Mouse (Mus musculus) heart, embryonic 15.5 days (tissue): ENCODE data around the gene Fastkd1. TPM values are rescaled to one million over a fixed set of nuclear protein-coding genes. Genes with fewer than 3 reads are reported as not detected.
"Not testable (repeated sequence)": the region's sequence is repeated elsewhere in the genome, so short reads cannot be mapped to it uniquely, and the experiment has no call there.

Experiments used
- ATAC-seq: fragments of 200-750 bp; cut with Nextera tagmentation; replicated peaks from 2 replicates; pipeline ENCODE4 v1.8.0; 2017; ENCODE audit warnings: low read depth, moderate TSS enrichment; ENCODE audit not compliant: insufficient number of reproducible peaks, insufficient read depth, low FRiP score
- H3K27ac ChIP-seq: fragments of 300-500 bp; sonication (generic); 2 replicates; pipeline ENCODE4 v1.5.1; 2015; ENCODE audit warnings: mild to moderate bottlenecking, inconsistent platforms
- H3K27me3 ChIP-seq: fragments of 300-500 bp; sonication (generic); 2 replicates; pipeline ENCODE4 v1.6.1; 2015; ENCODE audit warnings: inconsistent platforms
- H3K36me3 ChIP-seq: fragments of 300-500 bp; sonication (generic); 2 replicates; pipeline ENCODE4 v1.6.1; 2015; ENCODE audit warnings: mild to moderate bottlenecking, inconsistent platforms
- H3K4me1 ChIP-seq: fragments of 300-500 bp; sonication (generic); replicated peaks from 2 replicates; pipeline ENCODE4 v1.6.1; 2015; ENCODE audit warnings: inconsistent platforms
- H3K4me2 ChIP-seq: fragments of 300-500 bp; sonication (generic); 2 replicates; pipeline ENCODE4 v1.6.1; 2015; ENCODE audit warnings: inconsistent platforms, mild to moderate bottlenecking, moderate library complexity
- H3K4me3 ChIP-seq: fragments of 300-500 bp; sonication (generic); 2 replicates; pipeline ENCODE4 v1.5.1; 2015; ENCODE audit warnings: mild to moderate bottlenecking, inconsistent platforms
- H3K9ac ChIP-seq: fragments of 300-500 bp; sonication (generic); 2 replicates; pipeline ENCODE4 v1.6.1; 2015; ENCODE audit warnings: mild to moderate bottlenecking, inconsistent platforms
- H3K9me3 ChIP-seq: fragments of 300-500 bp; sonication (generic); replicated peaks from 2 replicates; pipeline ENCODE4 v1.6.1; 2016; ENCODE audit warnings: inconsistent platforms
- WGBS: fragments of 180-500 bp; shearing (Covaris S2); methylation state at CpG from one replicate; pipeline ENCODE4 v1.1.7; 2015; ENCODE audit warnings: mixed read lengths; 5-methylcytosine and 5-hydroxymethylcytosine counted together
- polyA plus RNA-seq: library from polyadenylated mRNA; unstranded; fragments of >200 nt; fragmentation: Nextera tagmentation; extraction: Ambion mirVana; gene quantifications from 2 replicates; pipeline ENCODE4 v1.2.1, GENCODE M21; 2015

Fastkd1 gene
- polyA plus RNA-seq, 1 experiment from 2014 or later: 18.8 TPM

DNA sequence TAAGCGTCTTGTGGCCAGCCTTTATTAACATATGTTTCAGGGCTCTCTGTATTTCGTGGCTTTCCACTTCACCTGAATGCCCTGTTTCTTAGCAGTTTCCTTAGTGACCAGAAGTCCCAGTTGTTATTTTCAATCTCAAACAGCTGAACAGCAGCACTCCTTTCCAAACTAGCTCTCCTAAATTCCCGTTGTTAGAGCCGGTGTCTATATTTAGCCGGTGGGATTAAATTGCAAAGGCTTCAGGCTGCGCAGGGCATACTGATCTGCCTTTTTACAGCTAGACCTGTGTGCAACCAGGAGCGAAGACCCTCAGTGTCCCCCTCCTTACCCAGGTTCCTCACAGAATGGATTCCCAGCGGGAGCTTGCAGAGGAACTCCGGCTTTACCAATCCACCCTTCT lies 43.5 kb downstream of the Fastkd1 start, which contains the start of gene Klhl41:
Gene Klhl41 (plus strand): TSS at position 268 of the 400 bp plus-strand sequence.
- Histone ChIP-seq H3K27ac (peak within 1 kb of the TSS; percentile 85), H3K4me1 (peaks cover 7% of the 10 kb centered on the region; the same call in 1 of the 2 replicates), H3K4me2 (peak within 1 kb of the TSS; percentile 59), H3K9me3 (no peaks in the 10 kb centered on the region), H3K4me3 (peak within 1 kb of the TSS; percentile 46), H3K9ac (peak within 1 kb of the TSS; percentile 53), H3K27me3 (no peaks in the 10 kb centered on the region), H3K36me3 (no peaks in the 10 kb centered on the region)
- ATAC-seq: peak; percentile 55; the same call in 1 of the 2 replicates
- 47% methylated on average over 9 of the region's 9 CpGs for WGBS

DNA sequence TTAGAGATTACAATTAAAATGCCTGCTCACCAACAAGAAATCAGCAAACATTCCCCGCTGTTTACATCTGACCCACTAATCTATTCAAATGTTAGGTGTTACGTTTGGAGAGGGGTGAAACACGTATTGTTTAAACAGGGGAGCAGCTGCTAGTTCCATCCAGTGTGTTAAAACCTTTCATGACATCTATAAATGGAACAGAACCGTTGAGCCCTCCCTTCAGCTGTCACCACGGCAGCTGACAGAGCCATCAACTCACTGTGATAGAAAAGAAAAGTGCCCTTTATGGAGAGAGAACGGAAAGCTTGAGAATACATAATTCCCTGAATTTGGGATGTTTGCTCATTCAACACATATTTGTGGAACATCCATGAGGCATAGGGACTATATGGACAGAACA lies 44.9 kb downstream of the Fastkd1 start:
- Histone ChIP-seq H3K9me3 (no peaks in the 10 kb centered on the region), H3K36me3 (no peaks in the 10 kb centered on the region), H3K4me1 (0 out of 2 replicates have a peak, but pooled peaks cover 2% of the 10 kb centered on the region), H3K27ac (peak overlapping the region; percentile 69), H3K27me3 (no peaks in the 10 kb centered on the region), H3K4me3 (no peak overlapping the region), H3K4me2 (peak overlapping the region; percentile 32), H3K9ac (no peak overlapping the region)
- 41% methylated on average over 6 of the region's 6 CpGs for WGBS
- no peak for ATAC-seq

GRCm38 (mm10) chr2:69667656-69668055 lies 45.7 kb downstream of the Fastkd1 start:
- Histone ChIP-seq H3K4me2 (no peak overlapping the region), H3K4me3 (no peak overlapping the region), H3K27me3 (no peaks in the 10 kb centered on the region), H3K9ac (no peak overlapping the region), H3K4me1 (no peaks in the 10 kb centered on the region), H3K36me3 (no peaks in the 10 kb centered on the region), H3K27ac (no peak overlapping the region), H3K9me3 (no peaks in the 10 kb centered on the region)
- 95% methylated on average over 4 of the region's 4 CpGs for WGBS
- no peak for ATAC-seq

DNA sequence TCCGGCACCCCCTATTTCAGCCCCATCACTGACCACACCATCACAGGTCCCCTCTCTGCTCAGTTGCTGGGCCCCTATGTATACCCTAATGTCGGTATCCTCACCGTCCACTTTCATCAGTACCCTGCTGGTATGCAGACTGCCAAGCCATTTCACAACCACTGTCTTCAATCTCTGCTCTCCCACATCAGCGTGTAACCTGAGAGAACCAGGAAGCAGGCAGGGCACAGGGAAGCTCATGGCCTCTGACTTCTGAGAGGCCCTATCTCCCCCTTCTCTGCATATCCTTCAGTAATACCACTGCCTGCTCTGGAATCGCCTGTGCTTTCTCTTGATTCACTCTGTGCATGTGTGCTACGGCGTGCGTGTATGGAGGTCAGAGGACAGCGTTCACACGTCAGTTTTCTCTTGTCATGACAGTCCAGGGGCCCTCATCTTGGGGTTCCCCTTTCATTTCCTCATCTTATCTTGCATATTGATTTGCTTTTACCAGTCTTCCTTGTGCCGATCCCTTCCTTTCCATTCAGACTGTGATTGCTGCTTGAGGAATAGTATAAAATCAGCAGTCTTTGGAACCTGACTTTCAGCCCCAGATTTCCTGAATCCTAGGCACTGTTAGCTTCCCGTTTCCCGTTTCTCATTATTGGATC lies 49.4 kb downstream of the Fastkd1 start:
- WGBS: 66% methylated on average over 13 of the region's 13 CpGs
- no peak overlapping the region for H3K4me3 ChIP-seq
- H3K4me2 ChIP-seq: no peak overlapping the region
- no peak overlapping the region for H3K9ac ChIP-seq
- H3K36me3 ChIP-seq: no peaks in the 10 kb centered on the region
- H3K27ac ChIP-seq: no peak overlapping the region
- no peaks in the 10 kb centered on the region for H3K9me3 ChIP-seq
- ATAC-seq: no peak
- no peaks in the 10 kb centered on the region for H3K27me3 ChIP-seq
- no peaks in the 10 kb centered on the region for H3K4me1 ChIP-seq

DNA sequence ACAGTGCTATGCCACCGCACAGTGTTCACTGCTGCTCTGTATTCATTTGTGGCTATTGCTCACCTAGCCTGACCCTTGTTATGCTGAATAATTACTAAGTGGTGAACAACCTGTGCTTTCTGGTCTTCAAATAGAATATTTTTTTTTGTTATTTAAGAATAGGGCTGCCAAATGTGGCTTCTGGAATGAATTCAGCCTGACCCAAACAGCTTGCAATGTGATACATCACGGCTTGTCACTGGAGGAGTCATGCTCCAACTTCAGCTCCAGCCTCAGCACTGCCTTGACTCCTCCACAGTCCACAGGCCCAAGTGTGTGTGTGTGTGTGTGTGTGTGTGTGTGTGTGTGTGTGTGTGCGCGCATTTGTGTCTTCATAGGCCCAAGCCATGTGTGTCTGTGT lies 54.0 kb downstream of the Fastkd1 start:
- ATAC-seq: no peak
- Histone ChIP-seq H3K9me3 (no peaks in the 10 kb centered on the region), H3K9ac (no peak overlapping the region), H3K27ac (no peak overlapping the region), H3K27me3 (no peaks in the 10 kb centered on the region), H3K4me3 (no peak overlapping the region), H3K4me1 (no peaks in the 10 kb centered on the region), H3K4me2 (no peak overlapping the region), H3K36me3 (peaks cover 12% of the 10 kb centered on the region)
- WGBS: 88% methylated on average over 4 of the region's 4 CpGs

GRCm38 (mm10) chr2:69649716-69650115 lies 63.6 kb downstream of the Fastkd1 start:
- Histone ChIP-seq H3K36me3 (peaks cover 6% of the 10 kb centered on the region), H3K4me1 (peaks cover 8% of the 10 kb centered on the region), H3K4me2 (no peak overlapping the region), H3K27ac (no peak overlapping the region), H3K4me3 (no peak overlapping the region), H3K9me3 (no peaks in the 10 kb centered on the region), H3K9ac (no peak overlapping the region), H3K27me3 (no peaks in the 10 kb centered on the region)
- no peak for ATAC-seq
- 84% methylated on average over 5 of the region's 5 CpGs for WGBS

DNA sequence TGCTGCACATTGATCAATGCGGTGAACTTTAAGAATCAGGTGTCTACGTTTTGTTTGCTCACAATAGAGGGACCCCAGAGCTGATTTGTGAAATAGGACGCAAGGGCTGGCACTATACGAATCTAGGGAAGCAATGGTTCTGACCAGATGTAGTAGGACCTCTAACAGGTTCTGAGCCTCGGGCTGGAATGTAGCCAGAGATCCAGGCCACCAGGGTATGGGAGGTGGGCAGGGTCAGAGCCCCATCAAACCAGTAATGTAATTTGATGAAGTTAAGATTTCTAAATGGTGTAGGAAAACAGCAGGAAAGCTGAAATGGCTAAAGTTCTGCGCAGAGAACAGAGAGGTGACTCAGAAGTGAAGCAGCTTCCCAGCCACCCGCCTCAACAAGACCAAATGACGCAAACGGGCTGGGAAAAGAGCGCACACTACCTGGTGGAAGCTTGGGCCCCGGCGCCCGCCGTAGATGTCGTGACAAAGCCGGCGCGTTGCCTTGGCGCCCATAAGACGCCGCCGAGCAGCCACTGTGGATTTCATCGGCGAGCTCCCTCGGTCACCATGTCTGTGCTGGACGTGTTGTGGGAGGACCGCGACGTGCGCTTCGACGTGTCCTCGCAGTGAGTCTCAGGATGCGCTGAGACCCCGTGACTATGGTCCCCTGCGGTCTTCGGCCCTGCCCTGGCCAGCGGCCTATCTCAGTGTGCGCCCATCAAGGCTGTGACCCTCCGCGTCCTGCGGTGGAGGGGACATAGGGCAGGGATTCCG lies 66.4 kb downstream of the Fastkd1 start, which contains the start of gene Bbs5:
Gene Bbs5 (plus strand): TSS at position 446 of the 765 bp plus-strand sequence.
- 3% methylated on average over 43 of the region's 43 CpGs for WGBS
- Histone ChIP-seq H3K4me1 (peaks cover 8% of the 10 kb centered on the region), H3K36me3 (no peaks in the 10 kb centered on the region), H3K9me3 (no peaks in the 10 kb centered on the region), H3K9ac (peak within 1 kb of the TSS; percentile 72), H3K27me3 (no peaks in the 10 kb centered on the region), H3K27ac (peak within 1 kb of the TSS; percentile 3; the same call in 1 of the 2 replicates), H3K4me3 (peak within 1 kb of the TSS; percentile 91), H3K4me2 (peak within 1 kb of the TSS; percentile 86)
- peak; percentile 90 for ATAC-seq

DNA sequence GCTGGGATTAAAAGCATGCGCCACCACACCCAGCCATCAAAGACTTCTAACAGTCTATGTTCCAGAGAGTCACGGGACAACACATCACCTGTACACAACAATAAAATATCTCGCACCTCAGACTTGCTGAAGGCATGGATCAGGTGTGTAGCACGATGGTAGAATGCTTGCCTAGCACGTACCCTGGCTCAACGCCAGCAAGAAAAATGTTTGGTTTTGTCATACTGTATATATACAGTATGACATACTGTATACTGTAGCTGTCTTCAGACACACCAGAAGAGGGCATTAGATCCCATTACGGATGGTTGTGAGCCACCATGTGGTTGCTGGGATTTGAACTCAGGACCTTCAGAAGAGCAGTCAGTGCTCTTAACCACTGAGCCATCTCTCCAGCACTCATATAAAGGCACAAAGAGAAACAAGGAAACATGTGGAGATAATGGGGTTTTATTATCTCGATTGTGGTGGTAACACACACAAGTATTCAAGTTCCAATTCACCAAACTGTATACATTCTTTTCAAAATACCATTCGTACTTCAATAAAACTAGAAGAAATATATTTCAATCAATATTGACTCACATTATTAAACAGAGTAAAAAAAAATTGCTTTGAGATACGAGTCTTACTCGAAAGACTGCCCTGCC lies 68.2 kb downstream of the Fastkd1 start:
- Histone ChIP-seq H3K4me2 (no peak overlapping the region), H3K27ac (no peak overlapping the region), H3K9ac (no peak overlapping the region), H3K4me3 (no peak overlapping the region), H3K9me3 (no peaks in the 10 kb centered on the region), H3K36me3 (no peaks in the 10 kb centered on the region), H3K4me1 (peaks cover 8% of the 10 kb centered on the region), H3K27me3 (no peaks in the 10 kb centered on the region)
- ATAC-seq: no peak
- WGBS: 85% methylated on average over 11 of the region's 11 CpGs

DNA sequence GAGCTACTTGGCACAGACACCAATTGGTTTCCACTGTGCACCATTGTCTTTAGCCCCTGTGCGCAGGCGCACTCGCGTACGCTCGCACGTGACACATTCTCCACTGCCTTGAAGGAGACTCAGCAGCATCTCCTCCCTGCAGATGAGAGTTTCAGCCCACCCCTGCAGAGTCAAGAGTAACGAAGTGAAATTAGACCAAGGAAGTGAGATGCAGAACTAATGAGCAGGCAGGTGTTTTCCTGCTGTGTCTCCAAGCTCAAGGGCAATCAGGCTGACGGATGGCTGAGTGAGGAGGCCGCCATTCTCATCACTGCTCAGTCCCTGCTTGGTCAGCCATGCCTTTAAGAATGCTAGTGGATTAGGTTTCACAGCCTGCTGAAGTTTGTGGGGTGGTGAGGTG lies 73.2 kb downstream of the Fastkd1 start:
- no peaks in the 10 kb centered on the region for H3K36me3 ChIP-seq
- H3K9me3 ChIP-seq: no peaks in the 10 kb centered on the region
- no peak overlapping the region for H3K4me3 ChIP-seq
- no peaks in the 10 kb centered on the region for H3K27me3 ChIP-seq
- H3K4me2 ChIP-seq: no peak overlapping the region
- 57% methylated on average over 10 of the region's 10 CpGs for WGBS
- no peak overlapping the region for H3K9ac ChIP-seq
- no peak overlapping the region for H3K27ac ChIP-seq
- no peaks in the 10 kb centered on the region for H3K4me1 ChIP-seq
- ATAC-seq: no peak

DNA sequence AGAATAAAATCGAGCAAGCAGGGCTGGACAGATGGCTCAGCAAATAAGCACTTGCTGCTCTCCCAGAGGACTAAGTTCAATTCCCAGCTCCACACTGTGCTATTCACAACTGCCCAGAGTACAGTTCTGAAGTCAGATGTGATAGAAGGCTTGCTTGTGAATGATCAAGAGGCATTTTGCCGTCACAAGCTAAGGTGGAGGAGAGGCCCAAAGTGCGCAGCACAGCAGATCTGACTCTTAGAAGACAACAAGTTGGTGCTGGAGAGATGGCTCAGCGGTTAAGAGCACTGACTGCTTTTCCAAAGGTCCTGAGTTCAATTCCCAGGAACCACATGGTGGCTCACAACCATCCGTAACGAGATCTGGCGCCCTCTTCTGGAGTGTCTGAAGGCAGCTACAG lies 75.3 kb downstream of the Fastkd1 start:
- not testable (repeated sequence) for H3K9me3 ChIP-seq, ATAC-seq, H3K4me1 ChIP-seq, H3K27ac ChIP-seq, H3K9ac ChIP-seq, H3K4me3 ChIP-seq, H3K36me3 ChIP-seq, H3K27me3 ChIP-seq, H3K4me2 ChIP-seq
- WGBS: 75% methylated on average over 7 of the region's 7 CpGs
